ENCODE assay signal across 21 mouse cellular contexts in genomic region chr6:88715966-88716365, GRCm38 (mm10). TPM values are rescaled to one million over a fixed set of nuclear protein-coding genes. Genes with fewer than 3 reads are reported as not detected.
A peak's percentile ranks its signal among the peaks of the same experiment; 100 is the strongest.
DNase-seq lines count a peak whose midpoint lies in the region; ATAC-seq and TF ChIP-seq lines count a peak whose summit lies in the region.
"Had no signal": no experiment of that assay in that cellular context is flagged by ENCODE, and none has a peak within 500 bp of the region (broad histone marks: within the 10 kb centered on the region; RNA-seq: fewer than 3 reads in every experiment).

No protein-coding gene starts in this region.

- peak overlapping the region; percentile 81 for H3K27ac ChIP-seq in gastrocnemius, adult 2 months
- H3K27ac ChIP-seq in kidney, adult 2 months (ENCODE audit: insufficient read depth, low read depth, low read length) = peak overlapping the region; percentile 68
- H3K27ac ChIP-seq in kidney, embryonic 16.5 days (ENCODE audit: low read length) = no peak overlapping the region
- no peak overlapping the region for H3K27ac ChIP-seq in neural tube, embryonic 15.5 days (replicated peaks)
- H3K27ac ChIP-seq in midbrain, embryonic 16.5 days (ENCODE audit: low read length) = no peak overlapping the region
- H3K27ac ChIP-seq: embryonic facial prominence, embryonic 12.5 days; neural tube, embryonic 12.5 days had no signal

- H3K9ac ChIP-seq in kidney, embryonic 16.5 days (replicated peaks; ENCODE audit: low read length) = no peak overlapping the region
- H3K9ac ChIP-seq in neural tube, embryonic 15.5 days (replicated peaks) = no peak overlapping the region
- no peak overlapping the region for H3K9ac ChIP-seq in midbrain, embryonic 16.5 days (ENCODE audit: low read depth, low read length)
- H3K9ac ChIP-seq: embryonic facial prominence, embryonic 12.5 days; neural tube, embryonic 12.5 days had no signal

- WGBS in kidney, adult 2 months = 73% methylated on average over 5 of the region's 5 CpGs
- WGBS in kidney, embryonic 16.5 days = 60% methylated on average over 5 of the region's 5 CpGs
- WGBS in neural tube, embryonic 15.5 days = 83% methylated on average over 5 of the region's 5 CpGs
- WGBS in midbrain, embryonic 16.5 days = 60% methylated on average over 5 of the region's 5 CpGs

- no peak for TF ChIP-seq CTCF in gastrocnemius, adult 2 months (IDR thresholded peaks at IDR 0.05)
- TF ChIP-seq CTCF in kidney, adult 2 months (conservative IDR thresholded peaks at IDR 0.05; ENCODE audit: insufficient read depth, insufficient read length, low read depth, low read length) = no peak

- no peak overlapping the region for H3K4me3 ChIP-seq in gastrocnemius, adult 2 months
- H3K4me3 ChIP-seq in kidney, adult 2 months (ENCODE audit: insufficient read depth, low read depth, low read length) = no peak overlapping the region
- no peak overlapping the region for H3K4me3 ChIP-seq in kidney, embryonic 16.5 days (ENCODE audit: low read length)
- no peak overlapping the region for H3K4me3 ChIP-seq in neural tube, embryonic 15.5 days (replicated peaks)
- H3K4me3 ChIP-seq in midbrain, embryonic 16.5 days (ENCODE audit: low read depth, low read length) = no peak overlapping the region
- H3K4me3 ChIP-seq: embryonic facial prominence, embryonic 12.5 days; left cerebral cortex, adult 2 months; neural tube, embryonic 12.5 days had no signal

- no peak for DNase-seq in gastrocnemius, adult 2 months
- no peak for DNase-seq in gastrocnemius, postnatal 36 days
- no peak for DNase-seq in kidney, adult 2 months
- peak; percentile 59 for DNase-seq in adipocyte (ENCODE audit: low spot score)
- DNase-seq: adrenal gland, postnatal 10 days; B cell, adult 2 months; cerebellum, adult 2 months; cerebellum, postnatal 25 days; gastrocnemius, postnatal 25 days; kidney, postnatal 4 days; left cerebral cortex, postnatal 4 days; lung, postnatal 4 days; thymus, adult 18-20 months had no signal

- TF ChIP-seq POLR2A in kidney, adult 2 months (IDR thresholded peaks at IDR 0.05; ENCODE audit: low read depth, low read length) = no peak

- H3K27me3 ChIP-seq in kidney, adult 2 months (replicated peaks; ENCODE audit: control insufficient read depth, insufficient read depth, low read length) = no peaks in the 10 kb centered on the region
- no peaks in the 10 kb centered on the region for H3K27me3 ChIP-seq in kidney, embryonic 16.5 days (ENCODE audit: insufficient read depth, low read length)
- no peaks in the 10 kb centered on the region for H3K27me3 ChIP-seq in neural tube, embryonic 15.5 days (replicated peaks)
- H3K27me3 ChIP-seq in midbrain, embryonic 16.5 days (ENCODE audit: control insufficient read depth, insufficient read depth, low read depth, low read length) = no peaks in the 10 kb centered on the region
- H3K27me3 ChIP-seq: embryonic facial prominence, embryonic 12.5 days; neural tube, embryonic 12.5 days had no signal

- H3K4me1 ChIP-seq in kidney, adult 2 months (ENCODE audit: control insufficient read depth, insufficient read depth, low read length) = peaks cover 13% of the 10 kb centered on the region
- 0 out of 2 replicates have a peak, but pooled peaks cover 6% of the 10 kb centered on the region for H3K4me1 ChIP-seq in kidney, embryonic 16.5 days (ENCODE audit: insufficient read depth, low read length)
- no peaks in the 10 kb centered on the region for H3K4me1 ChIP-seq in neural tube, embryonic 15.5 days
- peaks cover 2% of the 10 kb centered on the region; the same call in 1 of the 2 replicates for H3K4me1 ChIP-seq in midbrain, embryonic 16.5 days (ENCODE audit: control insufficient read depth, insufficient read depth, low read length)
- H3K4me1 ChIP-seq: embryonic facial prominence, embryonic 12.5 days; neural tube, embryonic 12.5 days had no signal

- H3K4me2 ChIP-seq in kidney, embryonic 16.5 days (replicated peaks; ENCODE audit: low read depth, low read length) = no peak overlapping the region
- H3K4me2 ChIP-seq in neural tube, embryonic 15.5 days = no peak overlapping the region
- no peak overlapping the region for H3K4me2 ChIP-seq in midbrain, embryonic 16.5 days (ENCODE audit: low read length)
- H3K4me2 ChIP-seq: embryonic facial prominence, embryonic 12.5 days; neural tube, embryonic 12.5 days had no signal

- H3K9me3 ChIP-seq in kidney, embryonic 16.5 days (ENCODE audit: low read length) = no peaks in the 10 kb centered on the region
- no peaks in the 10 kb centered on the region for H3K9me3 ChIP-seq in neural tube, embryonic 15.5 days (replicated peaks)
- H3K9me3 ChIP-seq in midbrain, embryonic 16.5 days (replicated peaks; ENCODE audit: control insufficient read depth, low read length, poor library complexity, severe bottlenecking) = no peaks in the 10 kb centered on the region
- H3K9me3 ChIP-seq: embryonic facial prominence, embryonic 12.5 days; neural tube, embryonic 12.5 days had no signal

- H3K36me3 ChIP-seq in kidney, adult 2 months (ENCODE audit: control insufficient read depth, insufficient read depth, low read length) = no peaks in the 10 kb centered on the region
- H3K36me3 ChIP-seq in kidney, embryonic 16.5 days (ENCODE audit: insufficient read depth, low read length) = no peaks in the 10 kb centered on the region
- no peaks in the 10 kb centered on the region for H3K36me3 ChIP-seq in neural tube, embryonic 15.5 days
- no peaks in the 10 kb centered on the region for H3K36me3 ChIP-seq in midbrain, embryonic 16.5 days (ENCODE audit: control insufficient read depth, insufficient read depth, low read length)
- H3K36me3 ChIP-seq: embryonic facial prominence, embryonic 12.5 days; neural tube, embryonic 12.5 days had no signal

- intact Hi-C loops in gastrocnemius, adult 2 months (cut with DNase I) = no loop called here
- intact Hi-C loops in gastrocnemius, postnatal 36 days (cut with DNase I) = no loop called here

- no peak for ATAC-seq in kidney, embryonic 16.5 days (ENCODE audit: low FRiP score, low TSS enrichment)
- ATAC-seq in neural tube, embryonic 15.5 days (ENCODE audit: low FRiP score) = no peak
- no peak for ATAC-seq in midbrain, embryonic 16.5 days
- ATAC-seq: activated CD4-positive, CD25-positive, alpha-beta regulatory T cell, adult 4 months had no signal

RNA-seq across cellular contexts. Expression of gene Mgll, which starts 8.2 kb away (rescaled TPM):
- total RNA-seq in gastrocnemius, adult 2 months (2021) = 10 to 100 TPM; 22.5 to 46.8 TPM
- total RNA-seq in gastrocnemius, postnatal 36 days (2021) = 10 to 100 TPM; 36.6 to 37.6 TPM
- 152 and 159 TPM in 2 replicates for polyA plus RNA-seq in kidney, adult 2 months (2012; rRNA removed)
- polyA plus RNA-seq in kidney, embryonic 16.5 days (2015; fragmentation: Nextera tagmentation; extraction: Ambion mirVana) = 40.2 and 48.0 TPM in 2 replicates
- polyA plus RNA-seq in neural tube, embryonic 15.5 days (2015; fragmentation: Nextera tagmentation; extraction: Ambion mirVana) = 72.1 and 74.7 TPM in 2 replicates
- 31.8 and 55.0 TPM in 2 replicates for polyA plus RNA-seq in midbrain, embryonic 16.5 days (2015; fragmentation: Nextera tagmentation; extraction: Ambion mirVana)
- total RNA-seq: MEL had no signal

Comparison
In these comparisons a context has a peak if more than half of its experiments do, and no peak if none do; other contexts are left out.
1. H3K27ac ChIP-seq: peak in gastrocnemius, adult 2 months (single experiment) and kidney, adult 2 months (single experiment); none in kidney, embryonic 16.5 days (single experiment), neural tube, embryonic 15.5 days (single experiment) and midbrain, embryonic 16.5 days (single experiment).